Mouse (Mus musculus): ENCODE data around the gene Hoxc4.

Hoxc4 gene

GRCm38 (mm10) chr15:103018636-103019035 is at the start of gene Hoxc4:
Hoxc4 (plus strand) TSS chr15:103018934.
- no peak for DNase-seq

- no peak for DNase-seq
These were observed 49.4 kb upstream of the Hoxc4 start for GRCm38 (mm10) chr15:102969296-102969695.

GRCm38 (mm10) chr15:102970740-102971139 is 48.0 kb upstream of the Hoxc4 start:
- DNase-seq, result no peak

GRCm38 (mm10) chr15:102972254-102972653 is 46.5 kb upstream of the Hoxc4 start:
- no peak for DNase-seq

- DNase-seq, result no peak
These were observed 46.0 kb upstream of the Hoxc4 start for GRCm38 (mm10) chr15:102972753-102973152.

GRCm38 (mm10) chr15:102975034-102975433 is 43.7 kb upstream of the Hoxc4 start:
- no peak for DNase-seq

GRCm38 (mm10) chr15:102975688-102976111 is 43.0 kb upstream of the Hoxc4 start:
- DNase-seq, result no peak

GRCm38 (mm10) chr15:102976171-102976570 is 42.6 kb upstream of the Hoxc4 start, which contains the start of gene Hoxc9:
Hoxc9 (plus strand) TSS chr15:102976439.
- DNase-seq, result no peak

GRCm38 (mm10) chr15:102976631-102977422 is 41.9 kb upstream of the Hoxc4 start:
- DNase-seq, result no peak

- DNase-seq, result no peak
These were observed 41.2 kb upstream of the Hoxc4 start for GRCm38 (mm10) chr15:102977423-102977974.

GRCm38 (mm10) chr15:102978615-102979515 is 39.9 kb upstream of the Hoxc4 start:
- no peak for DNase-seq

GRCm38 (mm10) chr15:102979936-102980335 is 38.8 kb upstream of the Hoxc4 start:
- DNase-seq, result no peak

- no peak for DNase-seq
These were observed 38.4 kb upstream of the Hoxc4 start for GRCm38 (mm10) chr15:102980352-102980751.

- no peak for DNase-seq
These were observed 37.8 kb upstream of the Hoxc4 start for GRCm38 (mm10) chr15:102980912-102981311.

GRCm38 (mm10) chr15:102981379-102982288 is 37.1 kb upstream of the Hoxc4 start:
- DNase-seq, result peak in 1 of 2 experiments; percentile 39

- no peak for DNase-seq
These were observed 35.0 kb upstream of the Hoxc4 start for GRCm38 (mm10) chr15:102983716-102984115.

- DNase-seq, result no peak
These were observed 34.2 kb upstream of the Hoxc4 start for GRCm38 (mm10) chr15:102984521-102984920.

- no peak for DNase-seq
These were observed 33.8 kb upstream of the Hoxc4 start for GRCm38 (mm10) chr15:102984925-102985324.

- peak; percentile 86 to 92 for DNase-seq
These were observed 31.5 kb upstream of the Hoxc4 start for GRCm38 (mm10) chr15:102987124-102987833.

GRCm38 (mm10) chr15:102988078-102988477 is 30.7 kb upstream of the Hoxc4 start:
- no peak for DNase-seq
